Mouse (Mus musculus) embryonic facial prominence, embryonic 11.5 days (tissue): ENCODE measurements around the gene Mybbp1a. TPM values are rescaled to one million over a fixed set of nuclear protein-coding genes. Genes with fewer than 3 reads are reported as not detected.
A peak's percentile ranks its signal among the peaks of the same experiment; 100 is the strongest.

Experiments used
- ATAC-seq: fragments of 200-750 bp; cut with Nextera tagmentation; replicated peaks from 2 replicates; pipeline ENCODE4 v1.8.0; 2017; ENCODE audit warnings: low read depth; ENCODE audit not compliant: insufficient number of reproducible peaks, low FRiP score, low TSS enrichment
- DNase-seq: peaks from one replicate; pipeline ENCODE4 v3.0.0-alpha.2; 2015; ENCODE audit warnings: low spot score
- H3K27ac ChIP-seq: fragments of 300-500 bp; sonication (generic); replicated peaks from 2 replicates; pipeline ENCODE4 v1.5.1; 2014; ENCODE audit warnings: mild to moderate bottlenecking, low read depth, low read length, control low read depth
- H3K27me3 ChIP-seq: fragments of 300-500 bp; sonication (generic); 2 replicates; pipeline ENCODE4 v1.6.1; 2014; ENCODE audit warnings: mild to moderate bottlenecking, low read length, moderate library complexity, mixed read lengths; ENCODE audit not compliant: control insufficient read depth, insufficient read depth
- H3K36me3 ChIP-seq: fragments of 300-500 bp; sonication (generic); replicated peaks from 2 replicates; pipeline ENCODE4 v1.6.1; 2014; ENCODE audit warnings: low read depth, mild to moderate bottlenecking, low read length, moderate library complexity, mixed read lengths; ENCODE audit not compliant: control insufficient read depth, insufficient read depth
- H3K4me1 ChIP-seq: fragments of 300-500 bp; sonication (generic); 2 replicates; pipeline ENCODE4 v1.6.1; 2014; ENCODE audit warnings: low read length, mixed read lengths; ENCODE audit not compliant: control insufficient read depth, insufficient read depth
- H3K4me2 ChIP-seq: fragments of 300-500 bp; sonication (generic); 2 replicates; pipeline ENCODE4 v1.6.1; 2014; ENCODE audit warnings: low read depth, mild to moderate bottlenecking, control low read depth, low read length, moderate library complexity
- H3K4me3 ChIP-seq: fragments of 300-500 bp; sonication (generic); 2 replicates; pipeline ENCODE4 v1.5.1; 2014; ENCODE audit warnings: low read depth, low read length, control low read depth
- H3K9ac ChIP-seq: fragments of 300-500 bp; sonication (generic); replicated peaks from 2 replicates; pipeline ENCODE4 v1.6.1; 2014; ENCODE audit warnings: mild to moderate bottlenecking, control low read depth, low read length
- H3K9me3 ChIP-seq: fragments of 300-500 bp; sonication (generic); replicated peaks from 2 replicates; pipeline ENCODE4 v1.6.1; 2016; ENCODE audit warnings: mild to moderate bottlenecking, low read length, inconsistent platforms, mixed read lengths; ENCODE audit not compliant: control insufficient read depth
- WGBS: fragments of 180-500 bp; shearing (Covaris S2); extraction: QIAGEN DNeasy Blood & Tissue Kit; methylation state at CpG from one replicate; pipeline ENCODE4 v1.1.7; 2014; 5-methylcytosine and 5-hydroxymethylcytosine counted together
- polyA plus RNA-seq: library from polyadenylated mRNA; unstranded; fragments of >200 nt; fragmentation: Nextera tagmentation; extraction: Ambion mirVana; gene quantifications from 2 replicates; pipeline ENCODE4 v1.2.1, GENCODE M21; 2014

Gene Mybbp1a
- polyA plus RNA-seq, 1 experiment from 2014 or later: 191 TPM

- Histone ChIP-seq H3K27me3 (no peaks in the 10 kb centered on the region), H3K9me3 (no peaks in the 10 kb centered on the region), H3K27ac (no peak overlapping the region), H3K36me3 (no peaks in the 10 kb centered on the region), H3K4me2 (peak overlapping the region; percentile 95; the same call in 1 of the 2 replicates), H3K9ac (no peak overlapping the region), H3K4me3 (no peak overlapping the region), H3K4me1 (0 out of 2 replicates have a peak, but pooled peaks cover 2% of the 10 kb centered on the region)
- 70% methylated on average over 12 of the region's 12 CpGs for WGBS
- no peak for DNase-seq
- no peak for ATAC-seq
These were observed 31.3 kb upstream of the Mybbp1a start for GRCm38 (mm10) chr11:72409649-72410385.

- H3K4me1 ChIP-seq: 0 out of 2 replicates have a peak, but pooled peaks cover 2% of the 10 kb centered on the region
- peak overlapping the region; percentile 95 for H3K4me2 ChIP-seq
- no peaks in the 10 kb centered on the region for H3K36me3 ChIP-seq
- H3K27ac ChIP-seq: no peak overlapping the region
- DNase-seq: peak; percentile 14
- no peaks in the 10 kb centered on the region for H3K27me3 ChIP-seq
- peak overlapping the region; percentile 64 for H3K4me3 ChIP-seq
- peak overlapping the region; percentile 10; the same call in 1 of the 2 replicates for H3K9ac ChIP-seq
- no peaks in the 10 kb centered on the region for H3K9me3 ChIP-seq
- ATAC-seq: 0 out of 2 replicates have a peak, but pooled peaks have one; percentile 8
- WGBS: under 1% methylated on average over 25 of the region's 25 CpGs
These were observed 30.5 kb upstream of the Mybbp1a start for GRCm38 (mm10) chr11:72410521-72411092.

GRCm38 (mm10) chr11:72411093-72411921, 29.8 kb upstream of the Mybbp1a start, which contains the start of gene Smtnl2:
TSS of gene Smtnl2 (minus strand) at chr11:72411713.
- H3K9me3 ChIP-seq: no peaks in the 10 kb centered on the region
- DNase-seq (peak; percentile 87), ATAC-seq (peak; percentile 85)
- WGBS: under 1% methylated on average over 73 of the region's 86 CpGs
- H3K4me3 ChIP-seq: peak within 1 kb of the TSS; percentile 64
- 0 out of 2 replicates have a peak, but pooled peaks cover 2% of the 10 kb centered on the region for H3K4me1 ChIP-seq
- H3K36me3 ChIP-seq: no peaks in the 10 kb centered on the region
- H3K4me2 ChIP-seq: peak within 1 kb of the TSS; percentile 95
- H3K9ac ChIP-seq: peak within 1 kb of the TSS; percentile 66
- H3K27me3 ChIP-seq: no peaks in the 10 kb centered on the region
- no peak within 1 kb of the TSS for H3K27ac ChIP-seq

GRCm38 (mm10) chr11:72411945-72412344, 29.2 kb upstream of the Mybbp1a start:
- DNase-seq (no peak), ATAC-seq (no peak)
- Histone ChIP-seq H3K27ac (no peak overlapping the region), H3K36me3 (no peaks in the 10 kb centered on the region), H3K9ac (no peak overlapping the region), H3K4me1 (0 out of 2 replicates have a peak, but pooled peaks cover 2% of the 10 kb centered on the region), H3K4me2 (peak overlapping the region; percentile 95), H3K4me3 (peak overlapping the region; percentile 64), H3K27me3 (no peaks in the 10 kb centered on the region), H3K9me3 (no peaks in the 10 kb centered on the region)
- 32% methylated on average over 9 of the region's 9 CpGs for WGBS

- ATAC-seq: no peak
- Histone ChIP-seq H3K36me3 (no peaks in the 10 kb centered on the region), H3K27me3 (no peaks in the 10 kb centered on the region), H3K9me3 (no peaks in the 10 kb centered on the region), H3K9ac (no peak overlapping the region), H3K4me2 (no peak overlapping the region), H3K4me1 (peaks cover 4% of the 10 kb centered on the region), H3K27ac (no peak overlapping the region), H3K4me3 (no peak overlapping the region)
- 75% methylated on average over 7 of the region's 7 CpGs for WGBS
- no peak for DNase-seq
These were observed 28.1 kb upstream of the Mybbp1a start for GRCm38 (mm10) chr11:72413016-72413415.

- Histone ChIP-seq H3K36me3 (no peaks in the 10 kb centered on the region), H3K4me2 (no peak overlapping the region), H3K9me3 (no peaks in the 10 kb centered on the region), H3K4me1 (peaks cover 4% of the 10 kb centered on the region), H3K27ac (no peak overlapping the region), H3K9ac (no peak overlapping the region), H3K27me3 (no peaks in the 10 kb centered on the region), H3K4me3 (no peak overlapping the region)
- ATAC-seq (no peak), DNase-seq (no peak)
- WGBS: 66% methylated on average over 5 of the region's 5 CpGs
These were observed 27.5 kb upstream of the Mybbp1a start for GRCm38 (mm10) chr11:72413601-72414190.

GRCm38 (mm10) chr11:72415155-72415554, 26.0 kb upstream of the Mybbp1a start:
- no peak overlapping the region for H3K4me2 ChIP-seq
- H3K36me3 ChIP-seq: no peaks in the 10 kb centered on the region
- DNase-seq (no peak), ATAC-seq (no peak)
- H3K4me1 ChIP-seq: peaks cover 4% of the 10 kb centered on the region
- no peak overlapping the region for H3K4me3 ChIP-seq
- H3K9ac ChIP-seq: no peak overlapping the region
- no peaks in the 10 kb centered on the region for H3K27me3 ChIP-seq
- no peaks in the 10 kb centered on the region for H3K9me3 ChIP-seq
- H3K27ac ChIP-seq: no peak overlapping the region
- WGBS: 85% methylated on average over 8 of the region's 8 CpGs
